Mouse (Mus musculus) limb, embryonic 12.5 days (tissue): Measurements from ENCODE around the gene Fgfr2. TPM values are rescaled to one million over a fixed set of nuclear protein-coding genes. Genes with fewer than 3 reads are reported as not detected.

Experiments
- ATAC-seq: fragments of 200-750 bp; cut with Nextera tagmentation; 2 replicates; pipeline ENCODE4 v1.8.0; 2017; ENCODE audit warnings: low read depth, moderate TSS enrichment; ENCODE audit not compliant: insufficient number of reproducible peaks, insufficient read depth, low FRiP score, low TSS enrichment
- H3K27ac ChIP-seq: fragments of 300-500 bp; sonication (generic); 2 replicates; pipeline ENCODE4 v1.5.1; 2016; ENCODE audit warnings: mild to moderate bottlenecking, moderate library complexity
- H3K27me3 ChIP-seq: fragments of 300-500 bp; sonication (generic); 2 replicates; pipeline ENCODE4 v1.6.1; 2016; ENCODE audit warnings: mild to moderate bottlenecking, moderate library complexity
- H3K36me3 ChIP-seq: fragments of 300-500 bp; sonication (generic); 2 replicates; pipeline ENCODE4 v1.6.1; 2016; ENCODE audit warnings: mild to moderate bottlenecking, moderate library complexity
- H3K4me1 ChIP-seq: fragments of 300-500 bp; sonication (generic); replicated peaks from 2 replicates; pipeline ENCODE4 v1.6.1; 2016
- H3K4me2 ChIP-seq: fragments of 300-500 bp; sonication (generic); 2 replicates; pipeline ENCODE4 v1.6.1; 2016; ENCODE audit warnings: mild to moderate bottlenecking, moderate library complexity
- H3K4me3 ChIP-seq: fragments of 300-500 bp; sonication (generic); replicated peaks from 2 replicates; pipeline ENCODE4 v1.5.1; 2016; ENCODE audit warnings: mild to moderate bottlenecking
- H3K9ac ChIP-seq: fragments of 300-500 bp; sonication (generic); replicated peaks from 2 replicates; pipeline ENCODE4 v1.6.1; 2016; ENCODE audit warnings: mild to moderate bottlenecking, moderate library complexity
- H3K9me3 ChIP-seq: fragments of 300-500 bp; sonication (generic); 2 replicates; pipeline ENCODE4 v1.6.1; 2016; ENCODE audit warnings: mild to moderate bottlenecking, moderate library complexity
- WGBS: fragments of 180-500 bp; shearing (Covaris S2); methylation state at CpG from one replicate; pipeline ENCODE4 v1.1.7; 2016; 5-methylcytosine and 5-hydroxymethylcytosine counted together
- polyA plus RNA-seq: library from polyadenylated mRNA; unstranded; fragments of >200 nt; fragmentation: Nextera tagmentation; extraction: Ambion mirVana; gene quantifications from 2 replicates; pipeline ENCODE4 v1.2.1, GENCODE M21; 2016

The Fgfr2 gene
- polyA plus RNA-seq, 1 experiment from 2014 or later, result 112 TPM

- H3K27me3 ChIP-seq, result no peaks in the 10 kb centered on the region
- H3K36me3 ChIP-seq, result 0 out of 2 replicates have a peak, but pooled peaks cover 10% of the 10 kb centered on the region
- H3K9ac ChIP-seq, result no peak overlapping the region
- H3K4me3 ChIP-seq, result no peak overlapping the region
- ATAC-seq, result no peak
- H3K27ac ChIP-seq, result no peak overlapping the region
- H3K9me3 ChIP-seq, result no peaks in the 10 kb centered on the region
- H3K4me1 ChIP-seq, result no peaks in the 10 kb centered on the region
- no peak overlapping the region for H3K4me2 ChIP-seq
- WGBS, result 33% methylated on average over 3 of the region's 3 CpGs
These were observed 2352.4 kb downstream of the Fgfr2 start for GRCm38 (mm10) chr7:130770707-130771106.

DNA sequence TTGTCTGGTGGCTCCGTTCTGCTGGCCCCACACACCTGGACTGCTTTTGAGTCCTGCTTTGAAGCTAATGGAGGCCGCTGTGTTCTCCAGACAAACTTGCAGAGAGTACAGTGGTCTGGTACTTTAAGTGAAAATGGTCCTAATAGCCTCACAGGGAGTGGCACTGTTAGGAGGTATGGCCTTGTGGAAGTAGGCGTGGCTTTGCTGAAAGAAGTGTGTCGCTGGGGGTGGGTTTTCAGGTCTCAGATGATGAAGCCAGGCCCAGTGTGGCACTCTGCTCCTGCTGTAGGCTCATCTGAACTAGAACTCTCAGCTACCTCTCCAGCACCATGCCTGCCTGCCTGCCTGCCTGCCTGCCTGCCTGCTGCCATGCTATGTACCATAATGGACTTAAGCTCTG is 2355.0 kb downstream of the Fgfr2 start:
- H3K27me3 ChIP-seq, result no peaks in the 10 kb centered on the region
- H3K36me3 ChIP-seq, result peaks cover 27% of the 10 kb centered on the region
- H3K9me3 ChIP-seq, result no peaks in the 10 kb centered on the region
- no peaks in the 10 kb centered on the region for H3K4me1 ChIP-seq
- WGBS, result 86% methylated on average over 4 of the region's 4 CpGs
- no peak overlapping the region for H3K9ac ChIP-seq
- H3K4me3 ChIP-seq, result no peak overlapping the region
- no peak for ATAC-seq
- H3K27ac ChIP-seq, result no peak overlapping the region
- no peak overlapping the region for H3K4me2 ChIP-seq

DNA sequence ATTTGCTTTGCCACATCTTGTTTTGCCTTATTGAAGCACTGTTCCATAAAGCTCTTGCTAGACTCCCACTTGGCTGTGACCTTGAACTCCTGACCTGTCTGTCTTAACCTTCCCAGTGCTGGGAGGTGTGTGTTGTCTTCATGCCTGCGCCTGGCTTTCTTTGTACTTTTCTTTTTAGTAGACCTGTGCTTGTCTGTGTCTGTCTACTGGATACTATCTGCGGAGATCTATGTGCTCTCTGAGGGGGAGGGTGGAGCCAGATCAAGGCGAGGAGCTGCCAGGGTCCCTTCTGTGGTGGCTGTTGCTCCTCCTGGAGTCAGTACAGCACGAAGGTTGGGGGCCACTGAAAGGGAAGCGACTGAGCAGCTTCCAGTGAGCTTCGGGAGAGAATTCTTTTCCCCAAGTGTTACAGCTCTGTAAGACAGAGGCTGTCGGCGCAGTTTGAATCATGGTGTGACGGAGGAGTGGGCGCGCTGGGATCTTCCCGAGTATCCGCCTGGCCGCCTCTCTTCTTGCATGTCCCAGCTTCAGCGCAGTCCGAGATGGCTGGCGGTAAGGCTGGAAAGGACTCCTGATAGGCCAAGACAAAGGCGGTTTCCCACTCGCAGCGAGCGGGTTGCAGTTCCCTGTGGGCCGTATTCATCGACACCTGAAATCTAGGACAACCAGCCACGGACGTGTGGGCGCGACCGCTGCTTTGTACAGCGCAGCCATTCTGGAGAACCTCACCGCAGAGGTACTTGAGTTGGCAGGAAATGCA is 2356.6 kb downstream of the Fgfr2 start:
- no peak overlapping the region for H3K27ac ChIP-seq
- no peak overlapping the region for H3K9ac ChIP-seq
- whole genome bisulfite sequencing, result 75% methylated on average over 30 of the region's 30 CpGs
- no peaks in the 10 kb centered on the region for H3K4me1 ChIP-seq
- ATAC-seq, result no peak
- H3K36me3 ChIP-seq, result peaks cover 29% of the 10 kb centered on the region
- H3K4me3 ChIP-seq, result no peak overlapping the region
- no peak overlapping the region for H3K4me2 ChIP-seq
- no peaks in the 10 kb centered on the region for H3K27me3 ChIP-seq
- H3K9me3 ChIP-seq, result no peaks in the 10 kb centered on the region

GRCm38 (mm10) chr7:130764160-130764559 is 2359.0 kb downstream of the Fgfr2 start:
- Histone ChIP-seq H3K36me3 (peaks cover 52% of the 10 kb centered on the region), H3K4me3 (no peak overlapping the region), H3K4me1 (no peaks in the 10 kb centered on the region), H3K9ac (no peak overlapping the region), H3K9me3 (no peaks in the 10 kb centered on the region), H3K27me3 (no peaks in the 10 kb centered on the region), H3K27ac (no peak overlapping the region), H3K4me2 (no peak overlapping the region)
- WGBS, result 95% methylated on average over 17 of the region's 17 CpGs
- no peak for ATAC-seq

GRCm38 (mm10) chr7:130762071-130762897 is 2360.9 kb downstream of the Fgfr2 start:
- H3K4me1 ChIP-seq, result no peaks in the 10 kb centered on the region
- H3K9ac ChIP-seq, result no peak overlapping the region
- H3K27me3 ChIP-seq, result no peaks in the 10 kb centered on the region
- H3K9me3 ChIP-seq, result no peaks in the 10 kb centered on the region
- H3K27ac ChIP-seq, result no peak overlapping the region
- H3K4me3 ChIP-seq, result no peak overlapping the region
- H3K36me3 ChIP-seq, result peaks cover 62% of the 10 kb centered on the region
- ATAC-seq, result no peak; the same call in 1 of the 2 replicates
- 47% methylated on average over 17 of the region's 17 CpGs for WGBS
- H3K4me2 ChIP-seq, result no peak overlapping the region

GRCm38 (mm10) chr7:130757326-130757865 is 2365.8 kb downstream of the Fgfr2 start:
- Histone ChIP-seq H3K9me3 (no peaks in the 10 kb centered on the region), H3K27ac (no peak overlapping the region), H3K4me1 (peaks cover 5% of the 10 kb centered on the region; the same call in 1 of the 2 replicates), H3K9ac (no peak overlapping the region), H3K4me3 (no peak overlapping the region), H3K36me3 (peaks cover 79% of the 10 kb centered on the region), H3K27me3 (no peaks in the 10 kb centered on the region), H3K4me2 (no peak overlapping the region)
- ATAC-seq, result no peak
- 90% methylated on average over 11 of the region's 11 CpGs for WGBS

DNA sequence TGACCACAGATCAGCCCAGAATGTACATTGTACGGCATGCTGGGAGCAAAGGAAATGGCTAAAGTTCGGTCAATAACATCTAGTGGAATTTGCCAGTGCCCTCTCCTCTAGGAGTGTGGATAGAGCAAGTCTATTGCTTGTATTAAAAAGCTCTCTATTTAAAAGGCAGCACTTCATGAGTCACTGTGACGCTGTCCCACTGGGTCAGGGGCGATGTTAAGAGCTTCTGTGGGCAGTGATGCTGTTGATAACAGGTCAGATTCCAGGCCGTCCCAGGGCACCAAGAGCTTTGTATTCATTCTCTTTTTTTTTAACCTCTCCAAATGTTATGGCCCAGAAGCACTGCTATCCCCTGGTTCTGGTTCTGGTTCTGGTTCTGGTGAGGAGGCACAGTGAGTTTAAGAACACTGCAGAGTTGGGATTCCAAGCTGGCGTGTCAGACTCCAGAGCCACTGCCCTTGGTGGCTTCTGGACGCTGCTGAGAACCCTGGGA is 2366.8 kb downstream of the Fgfr2 start:
- Histone ChIP-seq H3K36me3 (peaks cover 85% of the 10 kb centered on the region), H3K27me3 (no peaks in the 10 kb centered on the region)

DNA sequence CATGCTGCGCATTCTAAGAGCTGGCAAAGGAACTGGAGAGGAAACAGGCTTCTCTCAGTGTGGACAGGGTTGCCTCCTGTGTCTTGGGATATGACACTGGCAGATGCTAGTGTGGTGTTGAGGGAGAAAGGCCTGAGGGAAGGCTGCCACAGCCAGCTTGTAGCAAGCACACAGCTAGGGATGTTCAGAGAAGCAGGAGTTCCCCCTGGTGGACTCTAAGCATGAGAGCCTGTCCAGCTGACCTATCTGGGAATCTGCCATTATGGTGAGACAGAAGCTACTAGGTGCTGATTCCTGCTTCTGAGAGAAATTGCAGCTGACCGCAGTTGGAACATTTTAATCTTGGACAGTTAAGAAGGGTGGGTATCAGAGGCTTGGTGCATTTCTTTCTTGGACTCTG is 2368.4 kb downstream of the Fgfr2 start:
- no peak overlapping the region for H3K9ac ChIP-seq
- WGBS, result 91% methylated on average over 2 of the region's 2 CpGs
- H3K4me1 ChIP-seq, result peaks cover 8% of the 10 kb centered on the region; the same call in 1 of the 2 replicates
- peaks cover 87% of the 10 kb centered on the region for H3K36me3 ChIP-seq
- no peaks in the 10 kb centered on the region for H3K9me3 ChIP-seq
- H3K4me2 ChIP-seq, result no peak overlapping the region
- H3K4me3 ChIP-seq, result no peak overlapping the region
- ATAC-seq, result no peak
- H3K27ac ChIP-seq, result no peak overlapping the region
- no peaks in the 10 kb centered on the region for H3K27me3 ChIP-seq

More for the DNA sequence above, 2366.8 kb downstream of the Fgfr2 start:
- Histone ChIP-seq H3K27ac (no peak overlapping the region), H3K4me1 (peaks cover 5% of the 10 kb centered on the region; the same call in 1 of the 2 replicates), H3K4me2 (no peak overlapping the region), H3K9me3 (no peaks in the 10 kb centered on the region), H3K9ac (no peak overlapping the region), H3K4me3 (no peak overlapping the region)
- WGBS, result 83% methylated on average over 7 of the region's 7 CpGs
- no peak for ATAC-seq

GRCm38 (mm10) chr7:130751678-130752077 is 2371.5 kb downstream of the Fgfr2 start:
- Histone ChIP-seq H3K27me3 (no peaks in the 10 kb centered on the region), H3K36me3 (peaks cover 90% of the 10 kb centered on the region), H3K4me1 (peaks cover 8% of the 10 kb centered on the region; the same call in 1 of the 2 replicates), H3K4me2 (no peak overlapping the region), H3K27ac (no peak overlapping the region), H3K9ac (no peak overlapping the region), H3K4me3 (no peak overlapping the region), H3K9me3 (no peaks in the 10 kb centered on the region)
- WGBS, result 81% methylated on average over 7 of the region's 9 CpGs
- ATAC-seq, result no peak

GRCm38 (mm10) chr7:130750752-130751490 is 2372.2 kb downstream of the Fgfr2 start:
- Histone ChIP-seq H3K4me1 (peaks cover 8% of the 10 kb centered on the region; the same call in 1 of the 2 replicates), H3K27me3 (no peaks in the 10 kb centered on the region), H3K4me3 (no peak overlapping the region), H3K27ac (0 out of 2 replicates have a peak overlapping the region, but pooled peaks have one; percentile 7), H3K4me2 (no peak overlapping the region), H3K9ac (no peak overlapping the region), H3K36me3 (peaks cover 92% of the 10 kb centered on the region), H3K9me3 (no peaks in the 10 kb centered on the region)
- WGBS, result 63% methylated on average over 17 of the region's 17 CpGs
- ATAC-seq, result no peak
